Mouse (Mus musculus) stomach, postnatal 0 days (tissue): ENCODE results near the gene Chrm3.

Experiments used
- CTCF ChIP-seq: IDR thresholded peaks from 2 replicates; pipeline ENCODE4 v1.5.1; 2016; ENCODE audit warnings: antibody characterized with exemption, low read depth, mild to moderate bottlenecking, moderate library complexity
- EP300 ChIP-seq: optimal IDR thresholded peaks from 2 replicates; pipeline ENCODE3; 2016; ENCODE audit warnings: antibody characterized with exemption

DNA sequence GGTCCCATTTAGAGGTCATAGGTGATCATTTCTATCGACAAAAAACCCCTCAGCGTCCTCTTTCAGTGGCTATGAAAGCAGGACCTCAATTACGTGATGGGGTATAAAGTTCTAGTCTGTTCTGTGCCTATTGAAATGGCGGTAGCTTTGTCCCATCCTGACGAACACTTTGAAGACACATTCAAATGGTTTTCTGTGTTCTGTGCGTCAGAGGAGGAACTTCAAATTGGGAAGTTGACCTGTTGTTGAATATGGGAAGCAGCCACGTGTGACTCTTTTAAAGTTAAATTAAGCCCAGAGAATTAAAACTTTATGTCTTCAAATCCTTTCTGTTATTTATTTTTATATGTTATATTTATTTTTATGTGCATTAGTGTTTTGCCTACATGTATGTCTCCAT lies 253.3 kb downstream of the Chrm3 start:
- TF ChIP-seq CTCF (no peak), EP300 (no peak)
